Mouse (Mus musculus) T-cell, adult 2 months (primary cell): Measurements from ENCODE around the gene Kazn.

Experiments used
- DNase-seq: peaks from one replicate; pipeline ENCODE4 v3.0.0; 2022; ENCODE audit warnings: low spot score

The Kazn gene

GRCm38 (mm10) chr4:142164386-142164785 lies 74.8 kb downstream of the Kazn start:
- no peak for DNase-seq

GRCm38 (mm10) chr4:142163862-142164261 lies 75.3 kb downstream of the Kazn start:
- DNase-seq, result no peak

- no peak for DNase-seq
Observed at GRCm38 (mm10) chr4:142162729-142163128, 76.5 kb downstream of the Kazn start.

GRCm38 (mm10) chr4:142162102-142162501 lies 77.1 kb downstream of the Kazn start:
- no peak for DNase-seq

- no peak for DNase-seq
Observed at GRCm38 (mm10) chr4:142160041-142160440, 79.2 kb downstream of the Kazn start.

- DNase-seq, result no peak
Observed at GRCm38 (mm10) chr4:142156506-142156905, 82.7 kb downstream of the Kazn start.

GRCm38 (mm10) chr4:142154246-142154645 lies 85.0 kb downstream of the Kazn start:
- no peak for DNase-seq

GRCm38 (mm10) chr4:142153526-142153925 lies 85.7 kb downstream of the Kazn start:
- peak; percentile 28 for DNase-seq

GRCm38 (mm10) chr4:142152733-142153422 lies 86.3 kb downstream of the Kazn start:
- DNase-seq, result no peak

- no peak for DNase-seq
Observed at GRCm38 (mm10) chr4:142150086-142150485, 89.1 kb downstream of the Kazn start.

GRCm38 (mm10) chr4:142149202-142149601 lies 90.0 kb downstream of the Kazn start:
- no peak for DNase-seq

- DNase-seq, result no peak
Observed at GRCm38 (mm10) chr4:142147671-142148070, 91.5 kb downstream of the Kazn start.

- no peak for DNase-seq
Observed at GRCm38 (mm10) chr4:142144096-142144495, 95.1 kb downstream of the Kazn start.

- no peak for DNase-seq
Observed at GRCm38 (mm10) chr4:142143290-142143689, 95.9 kb downstream of the Kazn start.

GRCm38 (mm10) chr4:142139729-142140128 lies 99.5 kb downstream of the Kazn start:
- no peak for DNase-seq

GRCm38 (mm10) chr4:142138356-142139099 lies 100.7 kb downstream of the Kazn start:
- no peak for DNase-seq

- no peak for DNase-seq
Observed at GRCm38 (mm10) chr4:142136766-142137503, 102.3 kb downstream of the Kazn start.

GRCm38 (mm10) chr4:142135515-142135914 lies 103.7 kb downstream of the Kazn start:
- DNase-seq, result no peak

GRCm38 (mm10) chr4:142130162-142130561 lies 109.0 kb downstream of the Kazn start:
- DNase-seq, result no peak

GRCm38 (mm10) chr4:142127275-142127788 lies 111.9 kb downstream of the Kazn start:
- DNase-seq, result no peak

- no peak for DNase-seq
Observed at GRCm38 (mm10) chr4:142126641-142127274, 112.4 kb downstream of the Kazn start.

GRCm38 (mm10) chr4:142121164-142121563 lies 118.0 kb downstream of the Kazn start:
- DNase-seq, result no peak
